Mouse (Mus musculus) spleen, postnatal 14 days (tissue): Measurements from ENCODE around the gene Gnao1.

Source experiments
- DNase-seq, 2 experiments: peaks; one replicate each; pipeline ENCODE4 v3.0.0; 2021 to 2022; ENCODE audit warnings: low spot score in 2 of 2

The Gnao1 gene

GRCm38 (mm10) chr8:93941636-93942054, 131.9 kb downstream of the Gnao1 start:
- no peak for DNase-seq

GRCm38 (mm10) chr8:93945781-93946180, 136.0 kb downstream of the Gnao1 start:
- DNase-seq = no peak

- no peak for DNase-seq
These were observed 136.6 kb downstream of the Gnao1 start for GRCm38 (mm10) chr8:93946397-93946796.

- DNase-seq = no peak
These were observed 140.4 kb downstream of the Gnao1 start for GRCm38 (mm10) chr8:93950133-93950532.

GRCm38 (mm10) chr8:93952511-93952910, 142.7 kb downstream of the Gnao1 start:
- no peak for DNase-seq

- DNase-seq = no peak
These were observed 148.6 kb downstream of the Gnao1 start for GRCm38 (mm10) chr8:93958402-93958801.

GRCm38 (mm10) chr8:93960909-93961308, 151.1 kb downstream of the Gnao1 start:
- DNase-seq = no peak

GRCm38 (mm10) chr8:93968293-93968692, 158.5 kb downstream of the Gnao1 start:
- no peak for DNase-seq

GRCm38 (mm10) chr8:93969626-93970340, 160.0 kb downstream of the Gnao1 start:
- DNase-seq = no peak

- DNase-seq = no peak
These were observed 161.7 kb downstream of the Gnao1 start for GRCm38 (mm10) chr8:93971451-93971850.

- no peak for DNase-seq
These were observed 162.4 kb downstream of the Gnao1 start for GRCm38 (mm10) chr8:93972211-93972610.

- no peak for DNase-seq
These were observed 163.4 kb downstream of the Gnao1 start for GRCm38 (mm10) chr8:93972971-93973734.

- DNase-seq = no peak
These were observed 164.1 kb downstream of the Gnao1 start for GRCm38 (mm10) chr8:93973831-93974375.

- DNase-seq = no peak
These were observed 164.9 kb downstream of the Gnao1 start for GRCm38 (mm10) chr8:93974602-93975186.

GRCm38 (mm10) chr8:93975358-93975757, 165.6 kb downstream of the Gnao1 start:
- DNase-seq = no peak

GRCm38 (mm10) chr8:93976446-93977211, 166.9 kb downstream of the Gnao1 start:
- DNase-seq = no peak

GRCm38 (mm10) chr8:93980141-93980540, 170.4 kb downstream of the Gnao1 start:
- no peak for DNase-seq

- DNase-seq = no peak
These were observed 172.0 kb downstream of the Gnao1 start for GRCm38 (mm10) chr8:93981679-93982215.

GRCm38 (mm10) chr8:93983827-93984226, 174.1 kb downstream of the Gnao1 start:
- DNase-seq = no peak

GRCm38 (mm10) chr8:93984731-93985130, 175.0 kb downstream of the Gnao1 start:
- no peak for DNase-seq

- no peak for DNase-seq
These were observed 180.0 kb downstream of the Gnao1 start for GRCm38 (mm10) chr8:93989739-93990138.
